Mouse (Mus musculus) spleen, adult 12 weeks (tissue): ENCODE measurements around the gene Ttpal.

ENCODE experiments used
- DNase-seq: peaks from one replicate; pipeline ENCODE4 v3.0.0; 2022; ENCODE audit warnings: low spot score

The Ttpal gene

GRCm38 (mm10) chr2:163662076-163662475 lies 60.0 kb downstream of the Ttpal start:
- DNase-seq = no peak

GRCm38 (mm10) chr2:163662698-163663221 lies 60.6 kb downstream of the Ttpal start:
- DNase-seq = peak; percentile 23

GRCm38 (mm10) chr2:163663930-163664329 lies 61.8 kb downstream of the Ttpal start:
- no peak for DNase-seq

- no peak for DNase-seq
Observed at GRCm38 (mm10) chr2:163667045-163667444, 64.9 kb downstream of the Ttpal start.
